Mouse (Mus musculus) heart, postnatal 0 days (tissue): ENCODE results near the gene Rgsl1. TPM values are rescaled to one million over a fixed set of nuclear protein-coding genes. Genes with fewer than 3 reads are reported as not detected.

Source experiments
- ATAC-seq: fragments of 200-750 bp; cut with Nextera tagmentation; 2 replicates; pipeline ENCODE4 v1.8.0; 2017; ENCODE audit warnings: low read depth, moderate number of reproducible peaks, moderate library complexity; ENCODE audit not compliant: insufficient read depth
- DNase-seq: peaks from one replicate; pipeline ENCODE4 v3.0.0-alpha.2; 2016; ENCODE audit warnings: low spot score
- H3K27ac ChIP-seq: fragments of 300-500 bp; sonication (generic); 2 replicates; pipeline ENCODE4 v1.5.1; 2014; ENCODE audit warnings: low read depth, mild to moderate bottlenecking
- H3K27me3 ChIP-seq: fragments of 300-500 bp; sonication (generic); 2 replicates; pipeline ENCODE4 v1.6.1; 2014; ENCODE audit warnings: low read length, mixed read lengths; ENCODE audit not compliant: control insufficient read depth, insufficient read depth
- H3K36me3 ChIP-seq: fragments of 300-500 bp; sonication (generic); replicated peaks from 2 replicates; pipeline ENCODE4 v1.6.1; 2014; ENCODE audit warnings: low read length, mixed read lengths; ENCODE audit not compliant: control insufficient read depth, insufficient read depth
- H3K4me1 ChIP-seq: fragments of 300-500 bp; sonication (generic); 2 replicates; pipeline ENCODE4 v1.6.1; 2014; ENCODE audit warnings: antibody characterized with exemption; ENCODE audit not compliant: control insufficient read depth, insufficient read depth
- H3K4me2 ChIP-seq: fragments of 300-500 bp; sonication (generic); 2 replicates; pipeline ENCODE4 v1.6.1; 2014; ENCODE audit warnings: low read depth, mild to moderate bottlenecking, low read length, moderate library complexity
- H3K4me3 ChIP-seq: fragments of 300-500 bp; sonication (generic); 2 replicates; pipeline ENCODE4 v1.5.1; 2014; ENCODE audit warnings: low read depth, low read length
- H3K9ac ChIP-seq: fragments of 300-500 bp; sonication (generic); replicated peaks from 2 replicates; pipeline ENCODE4 v1.6.1; 2014; ENCODE audit warnings: low read depth, low read length, mixed read lengths
- H3K9me3 ChIP-seq: fragments of 300-500 bp; sonication (generic); replicated peaks from 2 replicates; pipeline ENCODE4 v1.6.1; 2016; ENCODE audit warnings: low read length; ENCODE audit not compliant: control insufficient read depth
- CTCF ChIP-seq: IDR thresholded peaks from 2 replicates; pipeline ENCODE4 v1.5.1; 2016; ENCODE audit warnings: antibody characterized with exemption, control low read depth, low read depth
- EP300 ChIP-seq: IDR thresholded peaks from 2 replicates; pipeline ENCODE4 v1.6.1; 2016; ENCODE audit warnings: antibody characterized with exemption, low read depth
- WGBS: fragments of 180-500 bp; shearing (Covaris S2); extraction: QIAGEN DNeasy Blood & Tissue Kit; methylation state at CpG from one replicate; pipeline ENCODE4 v1.1.7; 2014; 5-methylcytosine and 5-hydroxymethylcytosine counted together
- polyA plus RNA-seq: library from polyadenylated mRNA; unstranded; fragments of >200 nt; fragmentation: Nextera tagmentation; extraction: Ambion mirVana; gene quantifications from 2 replicates; pipeline ENCODE4 v1.2.1, GENCODE M21; 2015
- total RNA-seq: library from RNA; depleted of rRNA; stranded (reverse); fragments of >200 nt; gene quantifications from 2 replicates; pipeline ENCODE4 v1.2.3, GENCODE M21; 2014; ENCODE audit warnings: low replicate concordance

The Rgsl1 gene
- total and polyA plus RNA-seq, 2 experiments from 2014 or later: not detected

- Histone ChIP-seq H3K27ac (no peak overlapping the region), H3K36me3 (no peaks in the 10 kb centered on the region), H3K4me1 (no peaks in the 10 kb centered on the region), H3K4me2 (no peak overlapping the region), H3K27me3 (no peaks in the 10 kb centered on the region), H3K4me3 (no peak overlapping the region), H3K9me3 (no peaks in the 10 kb centered on the region), H3K9ac (no peak overlapping the region)
- TF ChIP-seq EP300: no peak
- TF ChIP-seq CTCF: no peak
- ATAC-seq (no peak), DNase-seq (no peak)
- 73% methylated on average over 4 of the region's 4 CpGs for WGBS
Observed at GRCm38 (mm10) chr1:153830746-153831145, 13.2 kb downstream of the Rgsl1 start.

- DNase-seq (no peak), ATAC-seq (no peak)
- no peaks in the 10 kb centered on the region for H3K36me3 ChIP-seq
- H3K9me3 ChIP-seq: no peaks in the 10 kb centered on the region
- H3K4me1 ChIP-seq: no peaks in the 10 kb centered on the region
- H3K4me3 ChIP-seq: no peak overlapping the region
- no peak overlapping the region for H3K9ac ChIP-seq
- WGBS: 74% methylated on average over 3 of the region's 3 CpGs
- H3K27me3 ChIP-seq: no peaks in the 10 kb centered on the region
- no peak for TF ChIP-seq CTCF
- no peak for TF ChIP-seq EP300
- H3K4me2 ChIP-seq: no peak overlapping the region
- no peak overlapping the region for H3K27ac ChIP-seq
Observed at GRCm38 (mm10) chr1:153820216-153820615, 23.7 kb downstream of the Rgsl1 start.

GRCm38 (mm10) chr1:153814278-153814677 lies 29.7 kb downstream of the Rgsl1 start:
- TF ChIP-seq CTCF (no peak), EP300 (no peak)
- ATAC-seq: no peak; the same call in 1 of the 2 replicates
- no peak overlapping the region for H3K4me2 ChIP-seq

GRCm38 (mm10) chr1:153807390-153807993 lies 36.5 kb downstream of the Rgsl1 start:
- TF ChIP-seq EP300 (no peak), CTCF (peak; percentile 77)
- H3K27me3 ChIP-seq: no peaks in the 10 kb centered on the region
- H3K9me3 ChIP-seq: no peaks in the 10 kb centered on the region
- no peak for ATAC-seq
- no peak overlapping the region for H3K27ac ChIP-seq
- DNase-seq: peak; percentile 63
- H3K4me2 ChIP-seq: peak overlapping the region; percentile 41
- 40% methylated on average over 13 of the region's 13 CpGs for WGBS
- no peaks in the 10 kb centered on the region for H3K36me3 ChIP-seq
- H3K4me1 ChIP-seq: no peaks in the 10 kb centered on the region
- H3K9ac ChIP-seq: no peak overlapping the region
- peak overlapping the region; percentile 6; the same call in 1 of the 2 replicates for H3K4me3 ChIP-seq

More at GRCm38 (mm10) chr1:153814278-153814677, 29.7 kb downstream of the Rgsl1 start:
- H3K9ac ChIP-seq: no peak overlapping the region
- H3K36me3 ChIP-seq: no peaks in the 10 kb centered on the region
- H3K9me3 ChIP-seq: no peaks in the 10 kb centered on the region
- H3K4me3 ChIP-seq: no peak overlapping the region
- DNase-seq: no peak
- 0 out of 2 replicates have a peak, but pooled peaks cover 4% of the 10 kb centered on the region for H3K4me1 ChIP-seq
- no peak overlapping the region for H3K27ac ChIP-seq
- H3K27me3 ChIP-seq: no peaks in the 10 kb centered on the region
- WGBS: 1% methylated on average over 2 of the region's 2 CpGs

GRCm38 (mm10) chr1:153803530-153803929 lies 40.4 kb downstream of the Rgsl1 start:
- Histone ChIP-seq H3K9me3 (no peaks in the 10 kb centered on the region), H3K27ac (no peak overlapping the region), H3K9ac (no peak overlapping the region), H3K27me3 (no peaks in the 10 kb centered on the region), H3K4me3 (no peak overlapping the region), H3K4me2 (no peak overlapping the region), H3K4me1 (no peaks in the 10 kb centered on the region), H3K36me3 (no peaks in the 10 kb centered on the region)
- ATAC-seq: no peak
- WGBS: 65% methylated on average over 8 of the region's 8 CpGs
- TF ChIP-seq EP300 (no peak), CTCF (no peak)
- DNase-seq: no peak

- no peaks in the 10 kb centered on the region for H3K4me1 ChIP-seq
- no peaks in the 10 kb centered on the region for H3K27me3 ChIP-seq
- DNase-seq (no peak), ATAC-seq (no peak)
- 74% methylated on average over 7 of the region's 7 CpGs for WGBS
- no peak overlapping the region for H3K27ac ChIP-seq
- H3K36me3 ChIP-seq: no peaks in the 10 kb centered on the region
- no peaks in the 10 kb centered on the region for H3K9me3 ChIP-seq
- no peak overlapping the region for H3K4me3 ChIP-seq
- TF ChIP-seq EP300: no peak
- TF ChIP-seq CTCF: no peak
- H3K4me2 ChIP-seq: no peak overlapping the region
- H3K9ac ChIP-seq: no peak overlapping the region
Observed at GRCm38 (mm10) chr1:153802691-153803090, 41.3 kb downstream of the Rgsl1 start.
